Mouse (Mus musculus) embryo, embryonic 9.5 days (tissue): ENCODE measurements around the gene Sod1.

Experiments
- DNase-seq: peaks from one replicate; pipeline ENCODE4 v3.0.0-alpha.2; 2017; ENCODE audit errors: extremely low spot score

Sod1 gene

DNA sequence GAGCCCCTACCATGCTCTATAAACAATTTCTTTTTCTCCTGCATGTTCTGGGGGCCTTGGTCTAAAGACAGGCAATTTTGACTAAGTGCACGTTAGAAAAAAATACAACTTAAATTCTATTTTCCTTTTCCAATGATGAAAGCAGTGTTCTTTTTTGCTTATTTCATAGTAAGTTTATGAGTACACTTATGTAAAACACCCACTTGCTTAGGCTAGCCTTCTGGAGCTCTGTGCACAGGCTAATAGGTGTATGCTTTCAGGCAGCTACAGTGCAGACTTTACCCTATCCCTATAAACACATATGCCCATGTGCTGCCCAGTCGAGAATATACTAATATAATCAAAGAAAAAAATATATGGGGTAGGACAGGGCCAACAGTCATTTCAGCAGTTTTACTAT, 32.0 kb downstream of the Sod1 start:
- DNase-seq, result no peak

DNA sequence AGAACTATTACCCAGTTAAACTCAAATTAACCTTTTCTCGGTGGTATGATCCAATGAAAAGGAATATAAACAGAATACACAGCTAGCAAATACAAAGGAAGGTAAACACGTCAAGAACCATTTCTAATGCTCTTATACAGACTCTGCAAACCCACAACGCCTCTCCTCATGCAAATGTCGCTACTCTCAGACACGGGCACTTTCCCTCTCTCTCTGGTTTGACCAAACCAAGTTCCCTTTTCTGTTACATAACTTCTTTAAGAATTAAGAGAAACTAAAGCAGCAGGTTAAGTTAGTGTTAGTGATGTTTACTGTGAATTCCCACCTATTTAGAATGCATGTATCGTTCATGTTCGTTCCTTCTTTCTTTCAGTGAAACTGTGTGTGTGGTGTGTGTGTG, 38.4 kb downstream of the Sod1 start:
- no peak for DNase-seq

GRCm38 (mm10) chr16:90259623-90260022, 39.1 kb downstream of the Sod1 start:
- DNase-seq, result no peak

GRCm38 (mm10) chr16:90260097-90260496, 39.5 kb downstream of the Sod1 start:
- no peak for DNase-seq

- DNase-seq, result no peak
Observed at GRCm38 (mm10) chr16:90261791-90262190, 41.2 kb downstream of the Sod1 start.

GRCm38 (mm10) chr16:90264021-90264420, 43.5 kb downstream of the Sod1 start:
- DNase-seq, result no peak

- DNase-seq, result no peak
Observed at GRCm38 (mm10) chr16:90265106-90265505, 44.6 kb downstream of the Sod1 start.

DNA sequence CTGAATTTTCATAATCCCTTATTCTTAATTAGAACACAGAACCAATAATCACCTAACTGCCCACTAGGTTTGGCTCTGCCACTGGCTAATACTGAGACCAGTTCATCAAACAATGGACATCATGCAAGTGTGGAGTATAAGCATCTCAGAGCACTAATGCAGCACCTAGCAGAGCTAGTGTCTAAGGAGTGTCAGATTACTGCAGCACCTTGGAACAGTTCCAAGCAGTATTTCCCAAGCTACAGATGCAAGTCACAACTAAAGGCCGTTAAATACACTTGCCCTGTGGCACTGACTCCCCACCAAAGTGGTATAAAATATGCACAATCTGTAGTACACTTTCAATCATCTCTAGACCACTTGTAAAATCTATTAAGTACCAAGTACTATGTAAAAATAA, 46.0 kb downstream of the Sod1 start:
- no peak for DNase-seq

- DNase-seq, result no peak
Observed at GRCm38 (mm10) chr16:90275521-90275920, 55.0 kb downstream of the Sod1 start.
